Mouse (Mus musculus): Measurements from ENCODE around the gene Unc5b.
A peak's percentile ranks its signal among the peaks of the same experiment; 100 is the strongest.
"Not testable (repeated sequence)": the region's sequence is repeated elsewhere in the genome, so short reads cannot be mapped to it uniquely, and the experiment has no call there.

Gene Unc5b

DNA sequence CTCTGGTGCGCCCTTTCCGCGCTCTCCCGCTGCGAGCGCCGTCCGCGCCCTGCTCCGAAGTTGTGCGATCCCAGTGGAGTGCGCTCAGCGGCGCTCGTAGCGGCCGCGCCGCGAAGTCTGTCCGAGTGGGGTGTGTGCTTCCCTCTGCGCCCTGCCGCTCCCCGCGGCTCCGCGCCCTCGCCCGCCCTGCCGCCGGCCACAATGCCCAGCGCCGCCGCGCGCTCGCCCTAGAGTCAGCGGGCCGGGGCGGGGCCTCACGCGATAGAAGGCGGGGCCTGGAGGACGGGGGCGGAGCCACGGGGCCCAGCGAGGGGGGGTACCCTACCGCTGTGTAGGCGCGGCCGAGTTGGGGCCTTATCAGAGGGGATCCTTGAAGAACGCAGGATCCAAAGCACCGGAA, at the start of gene Unc5b:
Unc5b (minus strand) TSS at position 203 of the 400 bp plus-strand sequence.
- peak; percentile 98 for DNase-seq (ENCODE audit: low spot score)

GRCm38 (mm10) chr10:60879817-60880216, 48.4 kb upstream of the Unc5b start:
- DNase-seq (ENCODE audit: low spot score) = no peak

GRCm38 (mm10) chr10:60877075-60877474, 45.7 kb upstream of the Unc5b start:
- DNase-seq (ENCODE audit: low spot score) = no peak

GRCm38 (mm10) chr10:60875011-60875410, 43.6 kb upstream of the Unc5b start:
- no peak for DNase-seq (ENCODE audit: low spot score)

GRCm38 (mm10) chr10:60863318-60863717, 31.9 kb upstream of the Unc5b start:
- no peak for DNase-seq (ENCODE audit: low spot score)

- peak; percentile 1 for DNase-seq (ENCODE audit: low spot score)
Observed at GRCm38 (mm10) chr10:60862477-60863293, 31.3 kb upstream of the Unc5b start.

- DNase-seq (ENCODE audit: low spot score) = not testable (repeated sequence)
Observed at GRCm38 (mm10) chr10:60845271-60845670, 13.9 kb upstream of the Unc5b start.

- DNase-seq (ENCODE audit: low spot score) = no peak
Observed at GRCm38 (mm10) chr10:60838816-60839215, 7.4 kb upstream of the Unc5b start.

DNA sequence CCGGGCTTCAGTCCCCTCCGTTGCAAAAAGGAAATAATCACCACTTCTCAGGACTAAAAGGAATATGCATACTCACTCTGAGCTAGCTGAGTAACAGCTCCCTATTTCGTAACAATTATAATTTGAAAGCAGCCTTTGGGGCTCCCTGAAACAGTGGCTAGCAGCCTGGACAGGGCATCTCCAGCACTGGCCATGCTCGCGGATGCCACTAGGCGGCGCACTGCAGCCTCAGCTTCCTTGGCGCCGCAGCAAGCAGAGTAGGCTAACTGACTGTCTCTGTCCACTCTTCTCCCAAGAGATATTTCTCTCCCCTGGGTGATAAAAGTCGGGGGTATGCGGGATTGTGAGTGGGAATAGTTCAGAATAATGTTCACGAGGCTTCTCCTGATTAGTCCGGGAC, 3.6 kb upstream of the Unc5b start:
- DNase-seq (ENCODE audit: low spot score) = peak; percentile 65

GRCm38 (mm10) chr10:60832664-60833173, 1.3 kb upstream of the Unc5b start:
- no peak for DNase-seq (ENCODE audit: low spot score)

GRCm38 (mm10) chr10:60830556-60831350, 628 bp downstream of the Unc5b start:
- DNase-seq (ENCODE audit: low spot score) = no peak

- DNase-seq (ENCODE audit: low spot score) = no peak
Observed at GRCm38 (mm10) chr10:60830000-60830399, 1.4 kb downstream of the Unc5b start.

- no peak for DNase-seq (ENCODE audit: low spot score)
Observed at GRCm38 (mm10) chr10:60829071-60829470, 2.3 kb downstream of the Unc5b start.

- DNase-seq (ENCODE audit: low spot score) = no peak
Observed at GRCm38 (mm10) chr10:60827901-60828670, 3.3 kb downstream of the Unc5b start.

GRCm38 (mm10) chr10:60827266-60827665, 4.1 kb downstream of the Unc5b start:
- DNase-seq (ENCODE audit: low spot score) = no peak

- DNase-seq (ENCODE audit: low spot score) = no peak
Observed at GRCm38 (mm10) chr10:60826461-60827237, 4.7 kb downstream of the Unc5b start.

- no peak for DNase-seq (ENCODE audit: low spot score)
Observed at GRCm38 (mm10) chr10:60825955-60826354, 5.4 kb downstream of the Unc5b start.

DNA sequence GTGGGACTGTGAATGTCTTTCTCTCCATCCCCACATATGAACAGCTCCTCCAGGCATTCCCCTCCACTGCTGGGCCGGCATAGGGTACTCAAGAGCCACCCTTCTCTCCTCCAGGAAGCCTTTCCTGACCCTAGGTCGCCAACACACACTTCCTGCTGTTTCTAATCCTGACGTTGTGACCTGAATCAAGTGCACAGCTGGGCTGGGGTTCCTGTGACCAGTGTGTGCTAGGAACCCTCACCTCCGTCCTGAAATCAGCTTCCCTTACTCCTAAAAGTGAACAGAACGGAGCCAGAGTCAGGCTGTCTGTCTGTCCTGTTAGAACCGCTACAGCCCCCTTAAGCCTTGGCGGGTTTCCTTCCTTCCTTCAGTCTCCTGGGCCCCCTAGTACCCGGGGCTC, 7.6 kb downstream of the Unc5b start:
- DNase-seq (ENCODE audit: low spot score) = no peak

DNA sequence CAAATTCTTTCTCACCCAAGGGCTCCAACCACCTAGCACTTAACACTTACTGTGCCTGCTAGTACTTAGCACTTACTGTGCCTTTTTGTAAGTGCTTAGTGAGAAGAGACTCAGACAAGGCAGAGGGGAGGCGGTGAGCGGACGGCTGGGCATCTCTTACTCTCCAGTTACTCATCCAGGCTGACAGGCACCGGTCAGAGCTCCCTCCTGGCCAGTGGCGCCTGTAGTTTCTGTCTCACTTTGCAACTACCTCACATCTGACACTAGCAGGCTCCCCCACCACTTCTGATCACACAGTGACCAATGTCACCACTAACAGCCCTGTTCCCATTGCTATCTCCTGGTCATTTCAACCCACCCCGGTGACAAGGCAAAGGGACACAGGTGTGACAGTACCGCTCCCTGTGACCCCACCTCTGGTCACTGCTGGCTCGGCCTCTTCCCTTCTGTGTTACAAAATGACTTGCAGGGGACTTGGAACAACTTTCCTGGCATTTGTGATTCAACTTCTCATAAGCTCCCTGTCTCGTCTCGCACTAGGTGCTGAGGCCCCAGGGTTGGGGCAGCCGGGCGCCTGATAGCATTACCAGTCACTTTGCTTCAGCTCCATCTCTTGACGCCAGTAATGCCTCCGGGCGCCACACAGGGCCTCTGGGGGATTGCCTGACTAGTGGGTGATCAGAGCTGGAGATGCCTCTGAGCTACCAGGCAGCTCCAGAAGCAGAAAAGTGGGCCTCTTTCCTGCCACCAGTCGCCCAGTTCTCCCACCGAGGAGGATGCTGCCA, 8.5 kb downstream of the Unc5b start:
- DNase-seq (ENCODE audit: low spot score) = no peak

DNA sequence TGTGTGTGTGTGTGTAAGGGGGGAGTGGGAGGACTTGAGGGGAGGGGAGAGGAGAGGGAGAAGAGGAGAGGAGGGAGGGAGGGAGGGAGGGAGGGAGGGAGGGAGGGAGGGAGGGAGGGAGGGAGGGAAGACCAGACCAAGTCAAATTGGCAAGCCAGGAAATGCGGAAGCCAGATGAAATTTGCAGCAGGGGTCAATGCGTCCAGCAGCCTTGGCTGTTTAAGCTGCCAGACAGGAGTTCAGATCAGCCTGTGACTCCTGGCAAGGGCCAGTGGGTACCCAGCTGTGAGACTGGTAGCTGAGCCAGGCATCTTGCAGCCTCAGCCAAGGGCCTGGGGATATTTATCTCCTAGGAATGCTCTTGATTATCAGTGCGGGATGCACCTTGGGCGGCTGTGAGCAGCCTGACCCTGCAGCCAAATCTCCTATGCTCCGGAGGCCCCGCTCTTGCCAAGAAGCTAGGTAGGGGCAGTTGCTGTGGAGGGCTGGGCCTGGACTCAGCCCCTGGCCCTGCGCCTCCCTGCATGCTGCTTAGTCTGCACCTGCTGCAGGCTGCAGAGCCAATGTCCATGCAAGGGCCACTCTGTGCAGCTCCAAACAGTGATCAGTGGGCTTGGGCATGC, 9.5 kb downstream of the Unc5b start:
- DNase-seq (ENCODE audit: low spot score) = no peak

All from ovary, postnatal 14 days (tissue).